Mouse (Mus musculus) yolk sac, embryonic 10.5 days (tissue): ENCODE measurements around the gene Pbld1.
A peak's percentile ranks its signal among the peaks of the same experiment; 100 is the strongest.

Source experiments
- DNase-seq: peaks from one replicate; pipeline ENCODE4 v3.0.0-alpha.2; 2017; ENCODE audit warnings: low spot score

Pbld1 gene

GRCm38 (mm10) chr10:63092616-63093550 is 32.9 kb downstream of the Pbld1 start:
- no peak for DNase-seq

DNA sequence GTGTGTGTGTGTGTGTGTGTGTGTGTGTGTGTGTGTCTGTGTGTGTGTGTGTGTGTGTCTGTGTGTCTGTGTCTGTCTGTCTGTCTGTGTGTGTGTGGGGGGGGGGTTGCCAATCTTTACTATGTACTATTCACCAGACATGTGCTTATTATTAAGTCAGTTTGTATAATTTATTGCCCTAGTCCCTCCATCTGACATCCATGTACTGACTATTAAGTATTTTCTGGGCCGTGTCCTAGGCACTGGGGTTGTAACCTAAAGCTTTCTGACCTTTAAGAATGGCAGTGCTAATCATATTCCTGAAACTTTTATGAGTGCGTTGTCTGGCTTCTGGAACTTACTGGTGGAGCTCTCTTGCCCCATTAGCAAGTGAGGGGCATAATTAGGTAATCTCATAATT is 36.8 kb downstream of the Pbld1 start:
- DNase-seq = no peak

DNA sequence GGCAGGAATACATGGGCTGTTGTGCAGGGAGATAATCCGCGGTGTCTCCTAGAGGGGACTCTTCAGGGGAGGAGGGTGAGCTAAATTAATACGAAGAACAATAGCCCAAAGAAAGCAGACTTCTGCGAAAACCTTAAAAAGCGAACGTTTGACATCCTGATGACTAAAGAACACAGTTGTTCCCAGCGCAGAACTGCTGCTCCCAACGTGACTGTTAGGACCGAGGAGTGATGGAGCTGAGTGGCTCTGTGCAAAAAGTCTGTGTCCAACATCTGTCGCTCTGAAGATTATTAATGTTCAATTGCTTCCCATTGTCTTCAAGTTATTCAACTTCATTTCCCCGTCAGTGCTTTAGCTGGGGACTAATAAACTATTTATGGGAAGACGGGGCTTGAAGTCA is 38.2 kb downstream of the Pbld1 start:
- DNase-seq = no peak

DNA sequence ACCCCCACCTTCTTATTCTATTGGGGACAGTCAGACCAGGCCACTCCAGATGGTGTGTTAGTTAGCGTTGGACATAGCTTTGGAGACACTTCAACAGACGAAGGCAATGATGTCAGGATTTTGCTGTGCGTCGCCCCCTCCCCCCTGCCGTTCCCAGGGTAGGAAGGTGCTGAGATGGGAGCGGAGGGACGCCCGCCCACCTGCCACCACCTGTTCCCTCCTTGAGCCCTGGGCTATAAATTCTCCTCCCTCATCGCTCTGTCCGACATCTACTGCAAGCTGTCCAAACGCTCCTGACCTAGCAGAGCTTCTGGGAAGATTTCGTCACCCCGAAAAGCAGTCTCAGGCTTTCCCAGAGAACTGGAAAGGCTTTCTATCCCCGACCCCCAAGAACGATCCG is 39.6 kb downstream of the Pbld1 start, which contains the start of gene Atoh7:
Gene Atoh7, plus strand, starts transcription at position 131 of the 400 bp plus-strand sequence.
- peak; percentile 2 for DNase-seq

DNA sequence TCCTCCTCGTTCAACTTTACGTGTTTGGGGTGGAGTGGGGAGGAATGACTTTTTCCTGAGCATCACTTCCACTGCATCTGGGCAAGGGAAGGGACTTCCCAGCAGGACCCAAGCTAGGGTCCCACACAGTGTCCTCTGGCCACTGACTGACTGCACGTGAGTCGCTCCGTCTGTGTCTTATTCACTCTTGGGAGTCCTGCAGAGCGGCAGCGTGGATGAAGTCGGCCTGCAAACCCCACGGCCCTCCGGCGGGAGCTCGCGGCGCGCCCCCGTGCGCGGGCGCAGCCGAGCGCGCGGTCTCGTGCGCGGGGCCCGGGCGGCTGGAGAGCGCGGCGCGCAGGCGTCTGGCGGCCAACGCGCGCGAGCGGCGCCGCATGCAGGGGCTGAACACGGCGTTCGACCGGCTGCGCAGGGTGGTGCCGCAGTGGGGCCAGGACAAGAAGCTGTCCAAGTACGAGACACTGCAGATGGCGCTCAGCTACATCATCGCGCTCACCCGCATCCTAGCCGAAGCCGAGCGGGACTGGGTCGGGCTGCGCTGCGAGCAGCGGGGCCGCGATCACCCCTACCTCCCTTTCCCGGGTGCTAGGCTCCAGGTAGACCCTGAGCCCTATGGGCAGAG is 40.1 kb downstream of the Pbld1 start:
- peak; percentile 47 for DNase-seq

DNA sequence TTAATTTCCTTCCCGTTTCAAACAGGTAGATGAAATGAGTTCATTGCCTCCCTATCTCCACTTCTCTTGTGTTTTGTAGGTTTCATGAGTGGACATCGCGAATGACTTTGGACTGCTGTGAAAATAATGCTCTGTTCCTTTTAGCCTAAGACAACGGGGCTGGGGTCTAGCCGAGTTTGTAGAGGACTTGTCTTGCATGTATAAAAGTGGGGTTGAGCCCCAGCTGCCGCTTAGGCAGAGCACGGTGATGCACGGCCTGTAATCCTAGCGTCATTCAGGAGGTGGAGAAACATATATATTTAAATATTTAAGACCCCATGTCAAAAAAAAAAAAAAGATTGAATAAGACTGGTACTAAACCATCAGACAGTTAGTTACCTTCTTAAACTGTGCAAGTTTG is 40.7 kb downstream of the Pbld1 start:
- no peak for DNase-seq

GRCm38 (mm10) chr10:63113027-63113604 is 53.2 kb downstream of the Pbld1 start:
- DNase-seq = no peak

GRCm38 (mm10) chr10:63113716-63114360 is 53.9 kb downstream of the Pbld1 start:
- no peak for DNase-seq

- no peak for DNase-seq
These were observed 55.9 kb downstream of the Pbld1 start for GRCm38 (mm10) chr10:63115881-63116280.

GRCm38 (mm10) chr10:63116376-63116775 is 56.4 kb downstream of the Pbld1 start:
- DNase-seq = no peak

DNA sequence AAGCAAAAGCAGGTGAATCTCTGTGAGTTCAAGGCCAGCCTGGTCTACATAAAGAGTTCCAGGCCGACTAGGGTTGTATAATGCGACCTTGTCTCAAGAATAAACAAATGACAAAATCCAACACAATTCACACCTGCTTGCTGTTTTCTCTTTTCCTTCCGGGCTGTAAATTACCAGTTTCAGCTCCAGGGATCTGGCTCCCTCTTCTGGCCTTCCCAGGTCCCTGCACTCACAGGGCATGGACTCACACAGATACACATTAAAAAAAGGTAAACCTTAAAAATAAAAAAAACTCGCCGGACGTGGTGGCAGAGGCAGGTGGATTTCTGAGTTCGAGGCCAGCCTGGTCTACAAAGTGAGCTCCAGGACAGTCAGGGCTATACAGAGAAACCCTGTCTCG is 57.6 kb downstream of the Pbld1 start:
- DNase-seq = no peak

- no peak for DNase-seq
These were observed 60.0 kb downstream of the Pbld1 start for GRCm38 (mm10) chr10:63119916-63120315.

DNA sequence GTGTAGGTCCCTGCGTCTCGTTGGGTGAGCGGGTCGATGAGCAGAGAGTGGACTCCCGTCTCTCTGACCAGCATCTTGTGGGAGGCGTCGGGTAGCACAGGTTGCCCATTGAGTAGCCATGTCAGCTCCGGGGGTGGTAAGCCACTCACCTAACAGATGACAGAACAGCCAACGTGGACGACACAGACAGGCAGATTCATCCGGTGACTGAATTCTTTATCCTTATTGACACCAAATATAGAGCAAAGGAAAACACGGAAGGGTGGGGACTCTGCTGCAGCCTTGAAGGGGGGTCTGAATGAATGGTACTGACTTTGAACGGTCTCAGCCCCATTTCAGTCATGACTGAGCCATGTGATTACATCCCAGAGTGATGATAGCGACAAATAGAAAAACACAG is 62.0 kb downstream of the Pbld1 start:
- no peak for DNase-seq

GRCm38 (mm10) chr10:63122516-63122915 is 62.6 kb downstream of the Pbld1 start:
- peak; percentile 49 for DNase-seq

DNA sequence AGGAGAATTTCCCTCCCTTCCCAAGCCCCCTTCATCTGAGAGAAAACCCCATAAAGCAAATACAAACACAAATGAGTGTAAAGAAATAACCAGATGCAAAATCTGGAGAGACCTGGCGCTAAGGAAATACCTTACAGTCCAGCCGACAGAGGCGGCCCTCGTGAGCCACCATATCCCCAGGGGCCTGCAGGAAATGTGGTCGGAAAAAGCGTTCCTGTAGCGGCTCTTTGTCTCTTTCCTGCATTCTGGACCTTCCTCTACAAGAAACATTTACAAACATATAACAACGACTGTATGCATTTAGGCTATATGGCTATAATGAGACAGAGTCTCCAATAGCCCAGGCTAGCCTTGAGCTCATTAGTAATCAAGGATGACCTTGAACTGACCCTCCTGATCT is 63.2 kb downstream of the Pbld1 start:
- no peak for DNase-seq

- no peak for DNase-seq
These were observed 64.1 kb downstream of the Pbld1 start for GRCm38 (mm10) chr10:63124016-63124415.

DNA sequence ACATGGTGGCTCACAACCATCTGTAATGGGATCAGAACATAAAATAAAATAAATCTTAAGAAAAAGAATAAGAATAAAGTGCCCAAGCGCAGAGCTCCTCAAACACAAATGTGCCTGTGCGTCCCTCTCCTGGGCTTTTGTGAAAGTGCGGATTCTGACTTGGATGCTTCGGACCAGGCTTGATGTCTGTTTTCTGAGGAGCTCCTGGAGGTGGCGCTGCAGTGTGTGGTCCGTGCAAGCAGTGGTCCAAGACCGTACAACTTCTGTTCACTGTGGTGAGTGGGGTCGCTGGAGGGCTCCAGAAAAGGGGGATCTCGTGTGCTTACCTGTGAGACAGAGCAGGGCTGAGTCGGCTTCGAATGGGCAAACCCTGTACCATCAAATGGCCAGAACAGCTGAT is 65.4 kb downstream of the Pbld1 start:
- DNase-seq = no peak

GRCm38 (mm10) chr10:63126116-63126515 is 66.2 kb downstream of the Pbld1 start:
- DNase-seq = no peak

- no peak for DNase-seq
These were observed 67.2 kb downstream of the Pbld1 start for GRCm38 (mm10) chr10:63127156-63127555.
